In genomic region chr10:40301181-40302075, GRCm38 (mm10) we compare ENCODE assay signal across 8 mouse cellular contexts. TPM values are rescaled to one million over a fixed set of nuclear protein-coding genes. Genes with fewer than 3 reads are reported as not detected.
A peak's percentile ranks its signal among the peaks of the same experiment; 100 is the strongest.
DNase-seq lines count a peak whose midpoint lies in the region; ATAC-seq and TF ChIP-seq lines count a peak whose summit lies in the region.
"Not testable (repeated sequence)": the region's sequence is repeated elsewhere in the genome, so short reads cannot be mapped to it uniquely, and the experiment has no call there.

No protein-coding gene starts in this region.

- not testable (repeated sequence) for H3K27me3 ChIP-seq in ES-Bruce4 (ENCODE audit: control insufficient read depth, insufficient read depth, low read length, poor library complexity, severe bottlenecking); forebrain, embryonic 12.5 days; neural tube, embryonic 14.5 days (ENCODE audit: control insufficient read depth, insufficient read depth, low read length); stomach, postnatal 0 days (ENCODE audit: control insufficient read depth, insufficient read depth, low read length)

- peak overlapping the region; percentile 97 for H3K9ac ChIP-seq in ES-Bruce4 (ENCODE audit: low read depth, poor library complexity, severe bottlenecking)
- peak overlapping the region; percentile 93 for H3K9ac ChIP-seq in forebrain, embryonic 12.5 days
- peak overlapping the region; percentile 84 for H3K9ac ChIP-seq in neural tube, embryonic 14.5 days (replicated peaks; ENCODE audit: low read depth, low read length)
- H3K9ac ChIP-seq in stomach, postnatal 0 days (ENCODE audit: low read length) = peak overlapping the region; percentile 95

- H3K4me3 ChIP-seq in ES-Bruce4 (ENCODE audit: low read depth, low read length) = peak overlapping the region; percentile 97
- H3K4me3 ChIP-seq in forebrain, embryonic 12.5 days (replicated peaks) = peak overlapping the region; percentile 87
- H3K4me3 ChIP-seq in lung, adult 2 months (replicated peaks; ENCODE audit: extremely low read depth, low read depth, low read length) = peak overlapping the region; percentile 95
- H3K4me3 ChIP-seq in neural tube, embryonic 14.5 days (ENCODE audit: low read depth, low read length) = peak overlapping the region; percentile 93
- H3K4me3 ChIP-seq in stomach, postnatal 0 days (ENCODE audit: low read depth, low read length) = peak overlapping the region; percentile 94

- ATAC-seq in forebrain, embryonic 12.5 days (ENCODE audit: low FRiP score) = peak; percentile 30
- peak; percentile 33 for ATAC-seq in neural tube, embryonic 14.5 days (ENCODE audit: low read depth)
- ATAC-seq in stomach, postnatal 0 days (ENCODE audit: low FRiP score, low TSS enrichment) = peak; percentile 30

- TF ChIP-seq CTCF in ES-Bruce4 (IDR thresholded peaks at IDR 0.05; ENCODE audit: low read depth, low read length); lung, adult 2 months (IDR thresholded peaks at IDR 0.05; ENCODE audit: insufficient read depth, low read length): not testable (repeated sequence)
- peak; percentile 20; the same call in 1 of the 2 replicates for TF ChIP-seq CTCF in stomach, postnatal 0 days (IDR thresholded peaks at IDR 0.05; ENCODE audit: low read depth)

- not testable (repeated sequence) for TF ChIP-seq POLR2A in ES-Bruce4 (IDR thresholded peaks at IDR 0.05; ENCODE audit: insufficient read depth, low read length); lung, adult 2 months (IDR thresholded peaks at IDR 0.05; ENCODE audit: borderline replicate concordance, extremely low read depth, low read depth, low read length)

- intact Hi-C loops in heart, postnatal 25 days (cut with DNase I) = loop anchor here (1.0 to 2.0 kb wide), 3 partner anchors 27 to 47 kb away; partner anchors contain the start of gene Gtf3c6

- peaks cover 11% of the 10 kb centered on the region for H3K36me3 ChIP-seq in ES-Bruce4 (ENCODE audit: control insufficient read depth, insufficient read depth, low read length, poor library complexity, severe bottlenecking)
- not testable (repeated sequence) for H3K36me3 ChIP-seq in forebrain, embryonic 12.5 days (replicated peaks); neural tube, embryonic 14.5 days (ENCODE audit: control insufficient read depth, insufficient read depth, low read length); stomach, postnatal 0 days (ENCODE audit: control insufficient read depth, insufficient read depth, low read length)

- DNase-seq in cerebellum, adult 11 months = peak; percentile 51
- peak; percentile 13 for DNase-seq in heart, postnatal 25 days (ENCODE audit: low spot score)
- peak; percentile 9 to 64 for DNase-seq in kidney, postnatal 36 days
- DNase-seq in lung, adult 2 months = peak; percentile 68
- peak; percentile 70 for DNase-seq in stomach, postnatal 0 days (ENCODE audit: low spot score)

- H3K27ac ChIP-seq in ES-Bruce4 (ENCODE audit: insufficient read depth, low read length) = peak overlapping the region; percentile 46
- H3K27ac ChIP-seq in forebrain, embryonic 12.5 days = peak overlapping the region; percentile 87
- H3K27ac ChIP-seq in neural tube, embryonic 14.5 days (ENCODE audit: low read depth, low read length) = peak overlapping the region; percentile 80
- H3K27ac ChIP-seq in stomach, postnatal 0 days (replicated peaks) = peak overlapping the region; percentile 96

- peak overlapping the region; percentile 55 for H3K4me2 ChIP-seq in forebrain, embryonic 12.5 days
- peak overlapping the region; percentile 64 for H3K4me2 ChIP-seq in neural tube, embryonic 14.5 days (ENCODE audit: low read depth, low read length)
- H3K4me2 ChIP-seq in stomach, postnatal 0 days (replicated peaks; ENCODE audit: low read depth) = peak overlapping the region; percentile 82

- H3K9me3 ChIP-seq in ES-Bruce4 (replicated peaks; ENCODE audit: control insufficient read depth, insufficient read depth, low read length, poor library complexity, severe bottlenecking); forebrain, embryonic 12.5 days; neural tube, embryonic 14.5 days (ENCODE audit: control insufficient read depth, low read length); stomach, postnatal 0 days (ENCODE audit: control insufficient read depth, low read length): not testable (repeated sequence)

- not testable (repeated sequence) for H3K4me1 ChIP-seq in ES-Bruce4 (ENCODE audit: control insufficient read depth, insufficient read depth, low read length); lung, adult 2 months (ENCODE audit: control insufficient read depth, insufficient read depth, low read length); stomach, postnatal 0 days (replicated peaks; ENCODE audit: control insufficient read depth, insufficient read depth)
- peaks cover 25% of the 10 kb centered on the region for H3K4me1 ChIP-seq in forebrain, embryonic 12.5 days
- H3K4me1 ChIP-seq in neural tube, embryonic 14.5 days (ENCODE audit: control insufficient read depth, insufficient read depth, low read length) = peaks cover 15% of the 10 kb centered on the region

- not testable (repeated sequence) for TF ChIP-seq EP300 in ES-Bruce4 (IDR thresholded peaks at IDR 0.05; ENCODE audit: insufficient read depth, low read depth, low read length); stomach, postnatal 0 days (optimal IDR thresholded peaks at IDR 0.05)

- WGBS in forebrain, embryonic 12.5 days = under 1% methylated on average over 63 of the region's 91 CpGs
- under 1% methylated on average over 81 of the region's 91 CpGs for WGBS in lung, adult 2 months
- WGBS in neural tube, embryonic 14.5 days = under 1% methylated on average over 51 of the region's 91 CpGs
- under 1% methylated on average over 59 of the region's 91 CpGs for WGBS in stomach, postnatal 0 days

RNA-seq across cellular contexts. Expression of gene Amd1, which starts 0.6 kb away (rescaled TPM):
- polyA plus RNA-seq in ES-Bruce4 (2011; ENCODE audit: insufficient read depth, insufficient read length, low read depth, missing spikeins) = 149 and 150 TPM in 2 replicates
- polyA plus RNA-seq in forebrain, embryonic 12.5 days (2016; fragmentation: Nextera tagmentation; extraction: Ambion mirVana) = 71.3 and 73.4 TPM in 2 replicates
- total RNA-seq in heart, postnatal 25 days (2021) = 10 to 100 TPM; 58.8 to 86.5 TPM
- 6.2 and 14.9 TPM in 2 replicates for polyA plus RNA-seq in lung, adult 2 months (2012; rRNA removed)
- 49.9 and 53.3 TPM in 2 replicates for polyA plus RNA-seq in neural tube, embryonic 14.5 days (2014; fragmentation: Nextera tagmentation; extraction: Ambion mirVana)
- polyA plus RNA-seq in stomach, postnatal 0 days (2015; fragmentation: Nextera tagmentation; extraction: Ambion mirVana) = 46.9 and 48.0 TPM in 2 replicates

RNA-seq across cellular contexts. Expression of gene Cdk19, which starts 37.9 kb away (rescaled TPM):
- 14.1 and 16.0 TPM in 2 replicates for polyA plus RNA-seq in ES-Bruce4 (2011; ENCODE audit: insufficient read depth, insufficient read length, low read depth, missing spikeins)
- 12.5 and 12.9 TPM in 2 replicates for polyA plus RNA-seq in forebrain, embryonic 12.5 days (2016; fragmentation: Nextera tagmentation; extraction: Ambion mirVana)
- 10 to 100 TPM; 11.9 to 15.7 TPM for total RNA-seq in heart, postnatal 25 days (2021)
- 10.9 and 21.5 TPM in 2 replicates for polyA plus RNA-seq in lung, adult 2 months (2012; rRNA removed)
- 15.7 and 19.1 TPM in 2 replicates for polyA plus RNA-seq in neural tube, embryonic 14.5 days (2014; fragmentation: Nextera tagmentation; extraction: Ambion mirVana)
- polyA plus RNA-seq in stomach, postnatal 0 days (2015; fragmentation: Nextera tagmentation; extraction: Ambion mirVana) = 4.2 and 4.4 TPM in 2 replicates

RNA-seq across cellular contexts. Expression of gene Gtf3c6, which starts 43.5 kb away (rescaled TPM):
- polyA plus RNA-seq in ES-Bruce4 (2011; ENCODE audit: insufficient read depth, insufficient read length, low read depth, missing spikeins) = 42.3 and 44.7 TPM in 2 replicates
- 131 and 135 TPM in 2 replicates for polyA plus RNA-seq in forebrain, embryonic 12.5 days (2016; fragmentation: Nextera tagmentation; extraction: Ambion mirVana)
- total RNA-seq in heart, postnatal 25 days (2021) = 10 to 100 TPM; 20.1 to 24.7 TPM
- polyA plus RNA-seq in lung, adult 2 months (2012; rRNA removed) = 3.5 and 6.3 TPM in 2 replicates
- 84.6 and 93.4 TPM in 2 replicates for polyA plus RNA-seq in neural tube, embryonic 14.5 days (2014; fragmentation: Nextera tagmentation; extraction: Ambion mirVana)
- polyA plus RNA-seq in stomach, postnatal 0 days (2015; fragmentation: Nextera tagmentation; extraction: Ambion mirVana) = 54.6 and 54.9 TPM in 2 replicates

RNA-seq across cellular contexts. Expression of gene Rpf2, which starts 54.6 kb away (rescaled TPM):
- polyA plus RNA-seq in ES-Bruce4 (2011; ENCODE audit: insufficient read depth, insufficient read length, low read depth, missing spikeins) = 141 and 154 TPM in 2 replicates
- 70.2 and 72.9 TPM in 2 replicates for polyA plus RNA-seq in forebrain, embryonic 12.5 days (2016; fragmentation: Nextera tagmentation; extraction: Ambion mirVana)
- total RNA-seq in heart, postnatal 25 days (2021) = 1 to 10 TPM; 8.7 to 8.8 TPM
- polyA plus RNA-seq in lung, adult 2 months (2012; rRNA removed) = 1.5 and 2.2 TPM in 2 replicates
- polyA plus RNA-seq in neural tube, embryonic 14.5 days (2014; fragmentation: Nextera tagmentation; extraction: Ambion mirVana) = 71.8 and 81.9 TPM in 2 replicates
- 31.5 and 33.6 TPM in 2 replicates for polyA plus RNA-seq in stomach, postnatal 0 days (2015; fragmentation: Nextera tagmentation; extraction: Ambion mirVana)

Comparison
In these comparisons a context has a peak if more than half of its experiments do, and no peak if none do; other contexts are left out.
1. Peak in every context shown above with its lines: DNase-seq, ATAC-seq, H3K4me3 ChIP-seq and H3K27ac ChIP-seq.
2. H3K27ac ChIP-seq: peak in every context shown above with its lines; median percentile 96 in stomach, postnatal 0 days; 87 in forebrain, embryonic 12.5 days; 80 in neural tube, embryonic 14.5 days; 46 in ES-Bruce4.
3. DNase-seq: peak in every context shown above with its lines; median percentile 70 in stomach, postnatal 0 days; 68 in lung, adult 2 months; 51 in cerebellum, adult 11 months; 36 in kidney, postnatal 36 days; 13 in heart, postnatal 25 days.